Mouse (Mus musculus) liver, adult 2 months (tissue): ENCODE measurements at regions not wholly inside any gene's neighbourhood (a gene's known extent, or its start where the extent isn't known, plus 50 kb on each side); places are given as distances from the start of the nearest gene placed in this dataset.

Source experiments
- CTCF ChIP-seq: fragments of 200-500 bp; IDR thresholded peaks from 2 replicates; pipeline ENCODE4 v1.5.1; 2011; ENCODE audit warnings: low read depth, low read length, control low read depth
- POLR2A ChIP-seq: fragments of 200-500 bp; IDR thresholded peaks from 2 replicates; pipeline ENCODE4 v1.6.1; 2011; ENCODE audit warnings: low read length, control low read depth; ENCODE audit not compliant: insufficient read depth; ENCODE audit errors: extremely low read depth

DNA sequence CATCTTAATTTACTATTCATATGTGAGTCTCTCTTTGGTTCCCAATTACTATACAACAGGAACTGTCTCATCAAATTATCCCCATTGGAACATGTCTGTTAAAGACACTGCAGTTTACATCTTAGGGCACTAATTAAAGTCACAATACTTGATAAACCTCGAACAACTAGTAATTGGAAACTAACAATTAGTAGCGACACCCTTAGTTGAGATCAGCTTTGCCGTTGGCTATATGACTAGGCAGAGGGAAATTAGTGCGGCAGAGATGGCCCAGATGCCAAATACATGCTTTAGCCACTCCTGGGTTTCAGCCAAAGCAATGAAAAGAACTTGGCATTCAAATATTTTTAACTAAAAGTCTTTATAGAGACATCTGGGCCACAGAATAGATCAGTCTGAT, 265.7 kb upstream of the Smarca2 start:
- TF ChIP-seq CTCF (no peak), POLR2A (no peak)
